Mouse (Mus musculus) ES-E14 (cell line): ENCODE measurements around the gene Hypm. TPM values are rescaled to one million over a fixed set of nuclear protein-coding genes. Genes with fewer than 3 reads are reported as not detected.

Experiments
- DNase-seq: peaks from one replicate; pipeline ENCODE4 v3.0.0-alpha.2; 2013; ENCODE audit warnings: low read depth, low spot score
- H3K27ac ChIP-seq: 2 replicates; pipeline ENCODE4 v1.5.1; 2012; ENCODE audit warnings: low read depth, mild to moderate bottlenecking, low read length, moderate library complexity, mixed read lengths; ENCODE audit not compliant: poor library complexity, insufficient read depth, severe bottlenecking
- H3K36me3 ChIP-seq: 2 replicates; pipeline ENCODE4 v1.6.1; 2012; ENCODE audit warnings: mild to moderate bottlenecking, low read length, moderate library complexity, mixed read lengths; ENCODE audit not compliant: control insufficient read depth, poor library complexity, insufficient read depth, severe bottlenecking
- H3K4me1 ChIP-seq, 2 experiments: fragments of 150-350 bp in 1 of 2; sonication (generic) in 1 of 2; 2 replicates each; pipeline ENCODE4 v1.6.1; 2012; ENCODE audit warnings: low read length in 2 of 2, mild to moderate bottlenecking in 1 of 2, mixed read lengths in 1 of 2; ENCODE audit not compliant: control insufficient read depth in 2 of 2, insufficient read depth in 2 of 2, poor library complexity in 1 of 2
- H3K4me3 ChIP-seq, 2 experiments: fragments of 150-350 bp in 1 of 2; sonication (generic) in 1 of 2; 2 replicates each; pipeline ENCODE4 v1.5.1; 2012; ENCODE audit warnings: low read length in 2 of 2, low read depth in 1 of 2, mild to moderate bottlenecking in 1 of 2, mixed read lengths in 1 of 2; ENCODE audit not compliant: insufficient read depth in 1 of 2, poor library complexity in 1 of 2, severe bottlenecking in 1 of 2
- H3K9ac ChIP-seq: 2 replicates; pipeline ENCODE4 v1.6.1; 2012; ENCODE audit warnings: low read depth, mild to moderate bottlenecking, low read length, mixed read lengths; ENCODE audit not compliant: poor library complexity, insufficient read depth, severe bottlenecking
- H3K9me3 ChIP-seq: fragments of 150-350 bp; sonication (generic); 2 replicates; pipeline ENCODE4 v1.6.1; 2012; ENCODE audit warnings: low read depth, mild to moderate bottlenecking, low read length; ENCODE audit not compliant: control insufficient read depth, insufficient read depth
- CHD2 ChIP-seq: IDR thresholded peaks from 2 replicates; pipeline ENCODE4 v1.6.1; 2014; ENCODE audit warnings: mild to moderate bottlenecking, low read depth, low read length, inconsistent platforms
- HCFC1 ChIP-seq: IDR thresholded peaks from 2 replicates; pipeline ENCODE4 v1.6.1; 2012; ENCODE audit warnings: low read length, inconsistent platforms, borderline replicate concordance; ENCODE audit not compliant: insufficient read depth
- MAFK ChIP-seq: IDR thresholded peaks from 2 replicates; pipeline ENCODE4 v1.6.1; 2014; ENCODE audit warnings: mild to moderate bottlenecking, low read depth, low read length, inconsistent platforms; ENCODE audit not compliant: insufficient read depth
- ZC3H11A ChIP-seq: IDR thresholded peaks from 2 replicates; pipeline ENCODE4 v1.6.1; 2012; ENCODE audit warnings: low read depth, mild to moderate bottlenecking, inconsistent platforms, low read length, borderline replicate concordance
- ZNF384 ChIP-seq: IDR thresholded peaks from 2 replicates; pipeline ENCODE4 v1.6.1; 2012; ENCODE audit warnings: low read depth, low read length, inconsistent platforms
- in situ Hi-C, 2 experiments: fragments of 600-800 bp; cut with MboI; formaldehyde crosslinking; loops; one replicate each; pipeline ENCODE4 v1.15.1; 2025; ENCODE audit warnings: low sequenced_read_pairs in 2 of 2, inconsistent platforms in 1 of 2; ENCODE audit not compliant: unreplicated experiment in 2 of 2
- total RNA-seq: library from RNA; depleted of rRNA; stranded (reverse); fragments of 300-350 nt; gene quantifications from 2 replicates; pipeline ENCODE4 v1.2.3, GENCODE M21; 2012; rRNA removed

The Hypm gene
- total RNA-seq, 1 experiment = not detected

GRCm38 (mm10) chrX:9861859-9862258 is 15.1 kb downstream of the Hypm start:
- no peaks in the 10 kb centered on the region for H3K9me3 ChIP-seq
- H3K36me3 ChIP-seq = no peaks in the 10 kb centered on the region
- in situ Hi-C loops = no loop called here
- H3K27ac ChIP-seq = no peak overlapping the region
- H3K9ac ChIP-seq = no peak overlapping the region
- H3K4me1 ChIP-seq = no peaks in the 10 kb centered on the region
- no peak overlapping the region for H3K4me3 ChIP-seq
- no peak for DNase-seq
- TF ChIP-seq ZNF384 = no peak
- no peak for TF ChIP-seq HCFC1
- no peak for TF ChIP-seq MAFK
- no peak for TF ChIP-seq ZC3H11A
- TF ChIP-seq CHD2 = no peak

- Histone ChIP-seq H3K4me1 (no peaks in the 10 kb centered on the region), H3K4me3 (no peak overlapping the region), H3K36me3 (no peaks in the 10 kb centered on the region), H3K27ac (no peak overlapping the region), H3K9ac (no peak overlapping the region), H3K9me3 (no peaks in the 10 kb centered on the region)
- in situ Hi-C loops = no loop called here
- DNase-seq = no peak
- no peak for TF ChIP-seq ZNF384
- no peak for TF ChIP-seq CHD2
- TF ChIP-seq ZC3H11A = no peak
- TF ChIP-seq MAFK = no peak
- TF ChIP-seq HCFC1 = no peak
These were observed 28.8 kb downstream of the Hypm start for GRCm38 (mm10) chrX:9875519-9875918.

- Histone ChIP-seq H3K4me3 (no peak within 1 kb of the TSS), H3K9me3 (no peaks in the 10 kb centered on the region), H3K27ac (no peak within 1 kb of the TSS), H3K4me1 (no peaks in the 10 kb centered on the region), H3K36me3 (no peaks in the 10 kb centered on the region), H3K9ac (no peak within 1 kb of the TSS)
- in situ Hi-C loops = no loop called here
- TF ChIP-seq MAFK = no peak
- no peak for TF ChIP-seq CHD2
- no peak for TF ChIP-seq HCFC1
- no peak for TF ChIP-seq ZC3H11A
- no peak for TF ChIP-seq ZNF384
- no peak for DNase-seq
These were observed 38.6 kb downstream of the Hypm start, which contains the start of gene Sytl5 for GRCm38 (mm10) chrX:9885322-9885721. Gene Sytl5 (plus strand): TSS chrX:9885622.

Other genes starting within 250 kb of the Hypm start
- 8.9 and 16.5 TPM in 2 replicates for gene Dynlt3, start 183.9 kb upstream of the Hypm start, total RNA-seq
- gene H2al3, start 2.8 kb downstream of the Hypm start, total RNA-seq = not detected in 2 replicates
- 0.32 and 1.9 TPM in 2 replicates for gene Sytl5, start 38.7 kb downstream of the Hypm start, total RNA-seq